Mouse (Mus musculus) adrenal gland, postnatal 4 days (tissue): ENCODE measurements at regions not wholly inside any gene's neighbourhood (a gene's known extent, or its start where the extent isn't known, plus 50 kb on each side); places are given as distances from the start of the nearest gene placed in this dataset.

Source experiments
- DNase-seq, 2 experiments: peaks; one replicate each; pipeline ENCODE4 v3.0.0; 2021 to 2022; ENCODE audit warnings: low spot score in 2 of 2, mixed read lengths in 2 of 2

- DNase-seq, result no peak
Measured at GRCm38 (mm10) chr19:27022917-27023316, 137.2 kb downstream of the Gm815 start.

GRCm38 (mm10) chr19:27028834-27029233 is 143.2 kb downstream of the Gm815 start:
- DNase-seq, result no peak

DNA sequence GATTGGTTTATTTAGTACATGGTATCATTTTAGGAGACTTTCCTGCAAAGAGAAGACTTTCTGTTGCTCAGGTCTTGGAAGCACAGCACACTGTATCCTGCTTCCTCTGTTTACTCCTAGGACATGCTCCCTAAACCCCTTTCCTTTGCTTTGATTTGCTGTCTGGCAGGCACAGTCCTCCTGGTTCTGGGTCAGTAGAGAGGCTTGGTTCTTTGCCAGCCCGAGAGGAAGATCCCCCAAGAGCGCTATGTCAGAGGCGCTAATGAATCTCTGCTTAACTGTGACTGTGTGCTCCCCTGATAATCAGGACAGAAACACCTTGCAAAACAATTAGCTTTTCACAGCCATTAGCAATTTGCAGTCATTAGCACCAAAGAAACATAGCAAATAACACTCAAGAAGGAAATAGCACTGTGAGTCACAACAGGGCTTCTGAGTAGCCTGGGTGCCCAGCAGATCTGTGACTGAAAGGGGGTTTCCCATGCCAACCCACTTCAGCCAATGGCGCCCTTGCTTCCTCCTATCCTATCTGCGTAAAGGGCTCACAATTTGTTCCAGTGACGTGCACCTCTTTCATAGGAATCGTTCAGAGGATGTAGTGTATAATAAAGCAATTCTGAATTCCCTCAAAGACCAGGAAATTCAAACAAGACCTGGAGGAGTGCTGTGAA is 145.5 kb downstream of the Gm815 start:
- DNase-seq, result no peak

DNA sequence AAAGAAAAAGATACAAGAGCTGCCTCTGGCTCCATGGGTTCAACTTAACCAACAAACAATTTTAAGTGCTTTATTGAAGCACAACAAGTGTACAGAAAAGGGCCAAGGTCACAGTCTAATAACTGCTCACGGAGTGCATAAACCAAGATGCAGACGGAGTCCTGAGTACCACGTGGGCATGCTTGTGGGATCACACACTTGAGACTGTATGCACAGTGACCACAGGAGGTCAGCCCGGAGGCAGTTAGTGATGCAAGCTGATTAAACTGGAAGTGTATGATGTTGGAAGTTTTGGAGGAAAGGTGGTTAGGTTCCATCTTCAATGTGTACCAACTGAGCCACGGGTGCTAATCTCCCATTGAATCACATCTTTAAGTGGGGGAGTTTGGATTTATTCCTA is 146.9 kb downstream of the Gm815 start:
- no peak for DNase-seq

DNA sequence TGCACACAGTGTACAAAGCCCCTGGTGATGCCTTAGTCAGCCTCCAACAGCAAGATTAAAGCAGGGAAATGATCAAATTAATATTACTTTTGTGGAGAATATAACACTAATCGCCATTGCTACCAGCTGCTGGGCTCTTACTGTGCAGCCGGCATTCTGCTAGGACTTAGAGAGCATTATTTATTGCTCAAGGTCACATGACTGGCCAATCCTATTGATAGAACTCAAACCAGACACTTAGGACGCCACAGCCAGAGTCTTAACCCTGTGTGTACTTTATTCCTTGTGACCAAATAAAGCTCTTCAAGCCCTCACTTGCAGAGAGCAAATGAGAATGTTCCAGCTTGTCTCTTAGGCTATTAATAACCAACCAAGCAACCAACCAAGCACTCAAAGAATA is 152.6 kb downstream of the Gm815 start:
- no peak for DNase-seq

DNA sequence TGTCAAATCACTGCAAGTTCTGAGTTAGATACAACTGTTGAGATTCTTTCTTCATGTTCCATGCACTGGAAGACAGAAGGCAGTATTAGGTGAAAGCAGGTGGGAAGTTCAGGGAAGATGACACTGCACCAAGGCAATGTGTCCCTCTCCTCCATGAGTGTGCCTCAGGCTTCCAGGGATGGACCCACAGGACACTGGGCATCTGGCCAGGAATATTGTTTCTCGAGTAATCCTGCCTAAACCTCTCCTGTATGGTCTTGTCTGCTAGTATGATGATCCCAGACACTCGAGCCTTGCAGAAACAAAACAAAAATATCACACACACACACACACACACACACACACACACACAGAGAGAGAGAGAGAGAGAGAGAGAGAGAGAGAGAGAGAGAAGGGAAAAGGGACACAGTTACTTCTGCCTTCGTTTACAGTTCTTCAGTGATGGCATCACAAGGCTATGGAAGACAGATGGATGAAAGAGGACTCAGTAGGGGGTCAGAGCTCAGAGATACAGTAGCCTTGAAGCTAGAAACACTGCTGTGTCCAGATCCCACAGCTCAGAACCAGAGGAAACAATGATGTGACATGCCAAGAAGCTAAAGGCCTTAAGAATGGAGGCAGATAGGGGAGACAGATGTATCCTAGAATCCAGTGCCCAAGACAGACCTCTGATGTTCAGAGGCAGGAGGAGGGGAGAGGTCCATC is 154.8 kb downstream of the Gm815 start:
- no peak for DNase-seq

DNA sequence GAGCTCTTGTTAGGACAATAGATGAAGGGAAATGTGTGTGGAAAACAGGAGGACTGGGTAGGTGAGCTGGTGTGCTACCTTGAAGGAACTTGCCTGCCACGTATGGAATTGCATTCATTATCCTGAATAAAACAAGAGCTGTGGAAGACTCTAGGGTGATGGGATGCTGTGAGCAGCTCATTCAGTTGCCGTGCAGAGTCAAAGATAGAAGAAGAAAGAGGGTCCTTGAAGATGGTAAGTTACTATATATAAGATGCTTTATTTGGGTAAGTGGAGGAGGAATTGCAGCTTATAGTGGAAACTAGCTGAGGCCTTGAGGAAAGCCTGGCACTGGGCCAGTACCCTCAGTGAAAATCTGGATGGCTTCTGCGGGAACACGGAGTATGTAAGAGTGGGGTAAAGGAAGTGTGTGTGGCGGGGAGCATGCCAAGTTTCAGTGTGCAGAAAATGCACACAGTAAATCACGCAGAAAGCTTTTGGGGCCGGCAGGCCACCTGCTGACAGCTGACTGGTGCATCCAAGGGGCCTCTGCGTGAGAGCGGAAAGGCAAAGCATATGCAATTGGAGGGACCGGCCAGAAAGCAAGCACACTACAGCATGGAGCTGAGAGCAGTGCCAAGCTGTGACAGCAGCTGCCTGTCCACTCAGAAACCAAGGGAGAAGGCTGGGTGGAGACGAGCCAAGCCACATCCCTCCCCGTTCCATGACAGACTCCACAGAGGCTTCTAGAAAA is 149.7 kb upstream of the Vldlr start:
- peak; percentile 2 to 5 for DNase-seq

DNA sequence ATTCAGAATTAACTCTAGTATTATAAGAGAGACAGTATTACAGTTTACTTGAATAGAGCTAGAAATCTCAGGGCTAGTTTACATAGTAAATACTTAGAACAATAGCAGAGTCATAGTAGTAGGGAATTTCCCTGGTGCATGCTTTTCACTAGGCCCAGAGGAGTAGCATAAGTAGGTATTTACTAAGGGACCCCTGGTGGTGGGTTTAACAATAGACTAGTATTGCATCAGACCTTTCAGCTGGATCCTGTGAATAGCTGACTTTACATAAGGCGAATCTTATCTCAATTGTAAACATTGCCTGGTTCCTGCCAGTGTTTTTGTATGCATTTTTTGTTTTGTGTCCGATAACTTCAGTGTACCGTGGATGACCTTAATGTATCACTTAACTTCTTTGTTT is 143.0 kb upstream of the Vldlr start:
- no peak for DNase-seq

DNA sequence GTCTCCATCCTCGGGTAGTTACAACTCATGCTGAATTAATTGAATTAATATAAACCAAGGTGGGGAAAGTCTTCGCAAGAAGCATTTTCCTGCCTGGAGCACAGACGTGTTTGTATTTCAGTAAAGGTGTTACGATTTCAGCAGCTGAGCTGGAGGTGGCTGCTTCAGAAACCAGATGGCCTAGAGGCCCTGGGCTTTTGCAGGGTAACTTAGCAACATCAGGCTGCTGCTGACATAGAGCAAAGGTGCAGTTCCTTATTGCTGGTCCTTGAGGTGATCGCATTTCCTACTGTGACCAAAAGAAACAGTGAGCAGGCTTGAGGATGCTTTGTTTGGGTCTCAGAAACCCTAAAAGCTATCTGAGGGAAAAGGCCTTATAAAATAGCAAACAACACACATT is 141.3 kb upstream of the Vldlr start:
- no peak for DNase-seq

DNA sequence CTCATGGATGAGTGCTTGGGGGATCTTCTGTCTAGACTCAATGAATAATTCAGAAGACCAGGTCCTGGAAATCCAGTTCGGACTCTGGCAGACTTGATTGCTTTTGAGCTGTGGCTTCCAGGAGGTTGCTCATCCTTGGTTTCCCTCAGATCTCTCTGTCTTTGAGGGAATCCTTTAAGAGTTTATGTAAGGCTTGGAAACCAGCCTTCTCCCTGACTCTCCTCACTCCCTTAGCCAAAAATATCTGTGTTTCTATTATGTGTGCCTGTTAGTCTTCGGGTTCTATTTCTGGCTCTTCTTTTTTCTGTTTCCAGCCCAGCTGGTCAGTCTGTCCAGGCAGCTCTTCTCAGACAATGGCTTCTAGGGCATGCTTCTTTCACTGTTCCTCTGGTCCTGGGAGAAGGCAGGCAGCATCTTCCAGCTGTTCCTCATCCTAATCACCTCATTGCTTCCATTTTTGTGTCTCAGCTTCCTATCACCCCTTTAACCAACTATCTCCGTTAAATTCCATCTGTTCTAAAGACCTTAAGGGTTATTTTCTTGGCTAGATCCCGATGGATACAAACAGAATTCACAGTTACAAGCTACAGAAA is 139.3 kb upstream of the Vldlr start:
- no peak for DNase-seq

DNA sequence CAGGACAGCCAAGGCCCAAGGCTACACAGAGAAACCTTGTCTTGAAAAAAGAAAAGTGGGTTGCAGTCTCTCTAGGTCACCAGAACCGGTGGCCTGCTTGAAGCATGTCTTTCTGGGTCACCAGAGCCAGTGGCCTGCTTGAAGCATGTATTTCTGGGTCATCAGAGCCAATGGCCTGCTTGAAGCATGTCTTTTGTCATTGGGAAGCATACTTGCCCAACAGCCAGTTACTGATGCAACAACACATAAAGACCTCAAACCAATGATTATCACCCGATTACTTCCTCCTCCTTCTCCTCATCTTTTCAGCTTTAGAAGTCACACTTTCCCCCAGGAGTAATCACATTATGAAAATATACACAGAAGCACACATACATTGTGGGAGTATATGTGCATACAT is 128.9 kb upstream of the Vldlr start:
- DNase-seq, result no peak

GRCm38 (mm10) chr19:27087833-27088232 is 128.5 kb upstream of the Vldlr start:
- DNase-seq, result no peak

GRCm38 (mm10) chr19:27089099-27089498 is 127.2 kb upstream of the Vldlr start:
- DNase-seq, result no peak

GRCm38 (mm10) chr19:27091603-27092002 is 124.7 kb upstream of the Vldlr start:
- no peak for DNase-seq

DNA sequence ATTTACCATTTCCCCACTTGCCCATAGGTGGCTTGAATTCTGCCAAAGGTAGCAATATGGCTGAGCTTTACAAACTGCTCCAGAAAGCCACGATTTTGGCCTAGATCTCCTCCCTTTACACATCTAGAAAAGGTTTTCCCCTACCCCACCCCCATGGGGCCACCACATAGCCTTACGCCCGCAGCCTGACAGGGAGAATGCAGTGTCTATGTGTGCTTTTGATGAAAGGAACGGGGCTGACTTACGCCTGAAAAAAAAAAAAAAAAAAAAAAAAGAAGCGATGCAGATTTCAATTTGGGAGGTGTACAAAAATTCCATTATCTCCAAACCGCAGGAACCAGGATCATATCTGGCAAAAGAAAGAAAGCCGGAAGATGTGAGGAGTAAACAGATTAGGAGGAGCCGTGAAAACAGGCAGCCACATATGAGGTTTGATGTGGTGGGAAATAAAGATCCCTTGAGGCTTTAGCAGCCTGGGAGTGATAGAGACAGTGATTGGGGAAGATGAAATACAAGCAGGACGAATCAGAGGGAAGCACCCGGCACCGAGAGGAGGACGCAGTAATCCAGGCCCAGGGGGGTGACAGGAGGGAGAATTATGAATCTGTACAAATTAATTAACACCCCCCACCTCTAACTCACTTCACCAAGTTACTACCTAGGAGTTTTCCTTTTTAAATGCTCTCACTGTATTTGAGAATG is 121.4 kb upstream of the Vldlr start:
- DNase-seq, result no peak

- no peak for DNase-seq
Measured at GRCm38 (mm10) chr19:27099921-27100320, 116.4 kb upstream of the Vldlr start.

DNA sequence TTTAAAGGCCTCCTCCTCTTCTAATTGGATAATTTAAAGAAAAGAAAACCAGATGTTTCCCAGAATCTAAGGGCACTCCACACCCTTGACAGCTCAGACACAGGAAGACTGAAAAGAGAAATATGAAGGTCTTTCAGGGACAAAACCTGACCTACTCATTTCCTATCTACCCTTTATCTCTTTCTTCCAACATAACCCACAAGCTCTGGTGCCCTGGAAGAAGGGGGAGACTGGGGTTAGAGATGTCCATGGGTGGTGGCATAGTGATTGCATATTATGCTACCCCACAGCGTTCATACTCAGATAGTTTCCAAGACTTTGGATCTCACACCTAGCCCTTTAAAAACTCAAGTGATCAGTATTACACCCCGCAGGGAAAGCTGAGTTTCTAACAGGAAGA is 105.8 kb upstream of the Vldlr start:
- no peak for DNase-seq

GRCm38 (mm10) chr19:27120876-27121275 is 95.4 kb upstream of the Vldlr start:
- no peak for DNase-seq

DNA sequence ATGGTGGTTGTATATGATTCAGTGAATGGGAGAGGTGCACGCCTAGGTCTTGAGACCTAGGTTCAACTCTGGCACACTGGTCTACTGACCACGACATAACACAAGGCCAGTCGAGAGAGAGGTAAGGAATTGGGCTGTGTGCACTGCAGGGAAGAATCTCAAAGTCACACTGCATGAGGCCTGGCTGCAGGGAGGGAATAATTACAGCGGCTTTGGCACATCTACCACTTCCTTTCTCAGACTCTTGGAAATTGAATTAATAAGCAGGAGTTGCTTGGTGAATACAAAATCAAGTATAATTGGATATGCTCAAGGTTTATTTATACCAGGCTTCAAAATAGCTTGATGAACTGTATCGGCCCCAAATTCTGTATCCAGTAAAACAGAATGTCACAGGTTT is 93.9 kb upstream of the Vldlr start:
- no peak for DNase-seq

GRCm38 (mm10) chr19:27123334-27123733 is 93.0 kb upstream of the Vldlr start:
- no peak for DNase-seq

DNA sequence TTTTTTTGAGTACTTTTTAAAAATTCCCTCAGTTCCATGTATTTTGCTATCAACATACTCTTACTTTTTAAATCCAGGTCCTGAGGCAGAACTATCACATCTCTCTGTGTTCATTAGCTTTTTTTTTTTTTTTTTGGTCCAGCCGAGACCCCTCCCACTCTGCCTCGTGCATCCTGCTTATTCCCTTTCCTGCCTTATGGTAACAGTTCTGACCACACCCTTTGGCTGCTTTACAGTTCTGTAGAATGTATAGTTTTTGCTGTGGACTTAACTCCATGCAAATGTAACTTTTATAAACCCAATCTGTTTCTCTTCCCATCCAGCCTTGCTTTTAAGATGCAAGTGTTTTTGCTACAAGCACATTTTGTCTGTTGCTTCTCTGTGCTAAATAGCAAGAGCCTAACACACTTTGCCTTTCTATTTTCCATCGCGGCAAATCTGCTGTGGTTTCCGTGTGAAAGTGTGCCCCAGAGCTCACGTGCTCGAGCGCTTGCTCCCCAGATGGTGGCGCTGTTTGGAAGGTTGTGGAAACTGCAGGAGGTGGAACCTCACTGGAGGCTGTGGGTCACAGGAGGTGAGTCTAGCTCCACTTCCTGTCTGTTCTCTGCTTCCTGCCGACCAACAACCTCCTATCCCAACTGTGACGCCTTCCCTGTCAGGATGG is 92.3 kb upstream of the Vldlr start:
- peak in 1 of 2 experiments; percentile 16 for DNase-seq
